Mouse (Mus musculus) mouse embryonic stem cell (cell line): ENCODE measurements around the gene Pex19.

ENCODE experiments used
- in situ Hi-C, 2 experiments: fragments of 300-500 bp; cut with MboI; formaldehyde crosslinking; loops; 1 replicate in 1 of 2; 3 replicates in 1 of 2; pipeline ENCODE4 v1.14.3; 2019 to 2020; ENCODE audit warnings: low sequenced_read_pairs in 2 of 2, low pct_unique_long_range_greater_than_20kb in 1 of 2, mixed read lengths in 1 of 2; ENCODE audit not compliant: unreplicated experiment in 1 of 2

Pex19 gene

GRCm38 (mm10) chr1:172129108-172129507, 2.6 kb downstream of the Pex19 start:
- in situ Hi-C loops, result no loop called here

- in situ Hi-C loops, result no loop called here
Measured at GRCm38 (mm10) chr1:172129780-172130179, 3.2 kb downstream of the Pex19 start.

GRCm38 (mm10) chr1:172132319-172132718, 5.8 kb downstream of the Pex19 start:
- in situ Hi-C loops, result no loop called here

GRCm38 (mm10) chr1:172133535-172133934, 7.0 kb downstream of the Pex19 start:
- in situ Hi-C loops, result no loop called here

GRCm38 (mm10) chr1:172134072-172134471, 7.5 kb downstream of the Pex19 start:
- in situ Hi-C loops, result no loop called here

- in situ Hi-C loops, result loop anchor here in 1 of 2 experiments (10.0 kb wide), 1 partner anchor 165 kb away; no protein-coding TSS in a partner anchor
Measured at GRCm38 (mm10) chr1:172140160-172140559, 13.6 kb downstream of the Pex19 start.

GRCm38 (mm10) chr1:172140825-172141224, 14.3 kb downstream of the Pex19 start:
- in situ Hi-C loops, result loop anchor here in 1 of 2 experiments (10.0 kb wide), 1 partner anchor 164 kb away; no protein-coding TSS in a partner anchor

GRCm38 (mm10) chr1:172141529-172141928, 15.0 kb downstream of the Pex19 start:
- in situ Hi-C loops, result loop anchor here in 1 of 2 experiments (10.0 kb wide), 1 partner anchor 163 kb away; no protein-coding TSS in a partner anchor

- in situ Hi-C loops, result loop anchor here in 1 of 2 experiments (10.0 kb wide), 1 partner anchor 161 kb away; no protein-coding TSS in a partner anchor
Measured at GRCm38 (mm10) chr1:172143570-172143969, 17.0 kb downstream of the Pex19 start.

- in situ Hi-C loops, result loop anchor here in 1 of 2 experiments (10.0 kb wide), 1 partner anchor 157 kb away; no protein-coding TSS in a partner anchor
Measured at GRCm38 (mm10) chr1:172147835-172148278, 21.3 kb downstream of the Pex19 start, which contains the start of gene Dcaf8. Gene Dcaf8 (plus strand): TSS chr1:172148084.

- in situ Hi-C loops, result loop anchor here in 1 of 2 experiments (10.0 kb wide), 1 partner anchor 156 kb away; no protein-coding TSS in a partner anchor
Measured at GRCm38 (mm10) chr1:172148279-172148954, 21.9 kb downstream of the Pex19 start.

GRCm38 (mm10) chr1:172148955-172149815, 22.6 kb downstream of the Pex19 start:
- in situ Hi-C loops, result loop anchor here in 1 of 2 experiments (10.0 kb wide), 1 partner anchor 156 kb away; no protein-coding TSS in a partner anchor

- in situ Hi-C loops, result no loop called here
Measured at GRCm38 (mm10) chr1:172154536-172154935, 28.0 kb downstream of the Pex19 start.

GRCm38 (mm10) chr1:172155518-172155917, 29.0 kb downstream of the Pex19 start:
- in situ Hi-C loops, result no loop called here

- in situ Hi-C loops, result no loop called here
Measured at GRCm38 (mm10) chr1:172159970-172160369, 33.4 kb downstream of the Pex19 start.

- in situ Hi-C loops, result no loop called here
Measured at GRCm38 (mm10) chr1:172160508-172160907, 34.0 kb downstream of the Pex19 start.

- in situ Hi-C loops, result no loop called here
Measured at GRCm38 (mm10) chr1:172162009-172162408, 35.5 kb downstream of the Pex19 start.

GRCm38 (mm10) chr1:172162959-172163358, 36.4 kb downstream of the Pex19 start:
- in situ Hi-C loops, result no loop called here

GRCm38 (mm10) chr1:172167911-172168310, 41.4 kb downstream of the Pex19 start:
- in situ Hi-C loops, result no loop called here
